Mouse (Mus musculus): ENCODE results near the gene Rpl11. TPM values are rescaled to one million over a fixed set of nuclear protein-coding genes. Genes with fewer than 3 reads are reported as not detected.

Gene Rpl11
- 1,297 TPM for total RNA-seq (2023)

DNA sequence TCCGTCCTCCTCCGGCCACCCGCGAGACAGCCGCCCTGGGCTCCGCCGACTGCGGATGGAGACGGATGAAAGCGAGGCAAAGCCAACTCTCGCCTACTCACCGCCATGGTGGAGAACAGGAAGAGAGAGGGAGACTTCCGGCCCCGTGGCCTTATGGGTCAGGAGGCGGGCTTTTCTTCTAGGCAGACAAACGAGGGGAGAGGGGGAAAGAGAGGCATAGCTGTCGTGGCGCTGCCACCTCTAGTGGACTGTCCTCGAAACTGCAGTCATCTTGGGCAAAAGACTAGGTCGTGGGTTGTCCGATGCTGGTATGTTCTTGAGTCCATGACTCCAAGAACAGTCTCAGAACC, at the start of gene Rpl11:
Gene Rpl11, minus strand, starts transcription at position 182 of the 350 bp plus-strand sequence.

DNA sequence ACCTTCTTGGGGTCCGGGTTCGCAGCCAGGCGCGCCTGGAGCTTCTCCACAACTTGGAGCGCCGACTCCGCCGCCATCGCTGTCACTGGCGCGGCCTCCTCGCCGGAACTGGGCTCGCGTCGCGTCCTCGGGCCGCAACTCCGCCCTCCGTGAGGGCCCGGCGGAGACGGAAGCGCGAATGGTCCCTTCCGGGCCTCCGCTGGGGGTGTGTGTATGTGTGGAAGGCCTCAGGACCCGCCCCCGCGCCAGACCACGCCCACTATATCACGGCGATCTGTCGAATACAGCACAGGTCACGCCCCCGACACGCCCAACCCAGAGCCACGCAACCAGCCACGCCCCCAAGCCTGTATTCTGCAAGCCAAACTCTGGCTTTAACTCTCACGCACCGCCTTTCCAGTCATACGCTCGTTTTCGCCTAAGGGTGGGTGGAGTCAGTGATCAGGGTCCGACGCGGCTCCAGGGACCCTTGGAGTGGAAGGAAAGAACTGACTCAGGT, 31.6 kb downstream of the Rpl11 start, which contains the start of gene Eloa:
Gene Eloa, minus strand, starts transcription at position 215 of the 499 bp plus-strand sequence.

DNA sequence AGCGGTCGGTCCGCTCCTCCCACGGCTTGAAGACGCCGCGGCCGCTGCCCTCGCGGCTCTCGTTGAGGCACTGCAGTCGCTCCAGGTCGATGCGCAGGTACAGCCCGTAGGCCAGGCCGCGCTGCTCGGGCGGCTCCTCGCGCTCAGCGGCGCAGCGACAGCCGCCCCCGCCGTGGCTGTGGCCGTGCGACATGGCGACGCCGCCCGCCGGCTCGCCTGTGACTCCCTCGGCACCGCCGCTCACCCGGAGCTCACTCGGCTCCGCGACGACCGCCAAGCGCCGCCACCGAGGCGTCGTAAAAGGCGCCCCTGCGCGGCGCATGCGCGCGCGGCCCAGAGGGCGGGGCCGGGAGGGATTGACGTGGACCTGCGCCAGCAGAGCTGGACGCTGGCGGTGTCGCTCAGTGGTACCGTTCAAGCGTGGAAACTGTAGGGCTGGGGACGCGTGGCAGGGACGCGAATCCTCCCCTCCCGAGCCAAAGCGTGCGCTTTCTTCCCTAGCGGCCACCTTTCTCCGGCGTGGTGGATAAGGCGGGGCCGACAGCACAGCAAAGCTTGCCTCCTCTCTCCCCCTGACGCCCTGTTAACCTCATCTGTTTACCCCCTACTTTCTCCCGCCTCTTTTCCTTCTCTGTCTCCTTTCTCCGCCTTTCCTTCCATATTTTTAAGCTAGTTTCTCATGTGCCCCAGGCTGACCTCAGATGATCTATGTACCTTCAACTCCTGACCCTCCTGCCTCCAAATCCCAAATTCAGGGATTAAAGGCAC, 66.1 kb downstream of the Rpl11 start, which contains the start of gene Pithd1:
Gene Pithd1, minus strand, starts transcription at position 322 of the 768 bp plus-strand sequence.

Other genes starting within 250 kb of the Rpl11 start
- gene Srsf10, start 197.7 kb downstream of the Rpl11 start, total RNA-seq (2023): 112 TPM
- 84.5 TPM for gene Pnrc2, start 179.6 kb downstream of the Rpl11 start, total RNA-seq (2023)
- 34.4 TPM for gene Cnr2, start 158.0 kb downstream of the Rpl11 start, total RNA-seq (2023)
- gene Fuca1, start 132.7 kb downstream of the Rpl11 start, total RNA-seq (2023): 47.9 TPM
- 23.6 TPM for gene Hmgcl, start 107.0 kb downstream of the Rpl11 start, total RNA-seq (2023)
- 3.9 TPM for gene Gale, start 89.7 kb downstream of the Rpl11 start, total RNA-seq (2023)
- gene Lypla2, start 80.8 kb downstream of the Rpl11 start, total RNA-seq (2023): 102 TPM
- 33.2 TPM for gene Pithd1, start 66.2 kb downstream of the Rpl11 start, total RNA-seq (2023)
- 37.6 TPM for gene Eloa, start 31.7 kb downstream of the Rpl11 start, total RNA-seq (2023)
- gene Id3, start 90.1 kb upstream of the Rpl11 start, total RNA-seq (2023): 24.1 TPM
- gene E2f2, start 119.0 kb upstream of the Rpl11 start, total RNA-seq (2023): 25.4 TPM
- gene Asap3, start 152.9 kb upstream of the Rpl11 start, total RNA-seq (2023): 0.15 TPM
- gene Tcea3, start 194.3 kb upstream of the Rpl11 start, total RNA-seq (2023): 0.98 TPM
- gene Zfp46, start 231.3 kb upstream of the Rpl11 start, total RNA-seq (2023): 10.0 TPM